Mouse (Mus musculus) midbrain, postnatal 0 days (tissue): ENCODE measurements around the gene Hist2h2ab. TPM values are rescaled to one million over a fixed set of nuclear protein-coding genes. Genes with fewer than 3 reads are reported as not detected.

Source experiments
- ATAC-seq: fragments of 200-750 bp; cut with Nextera tagmentation; 2 replicates; pipeline ENCODE4 v1.8.0; 2017; ENCODE audit warnings: moderate number of reproducible peaks, mild to moderate bottlenecking, moderate TSS enrichment, moderate library complexity; ENCODE audit not compliant: low FRiP score
- DNase-seq: peaks from one replicate; pipeline ENCODE4 v3.0.0-alpha.2; 2015; ENCODE audit warnings: low spot score
- H3K27ac ChIP-seq: fragments of 300-500 bp; sonication (generic); 2 replicates; pipeline ENCODE4 v1.5.1; 2014; ENCODE audit warnings: low read depth, mild to moderate bottlenecking, low read length, mixed read lengths
- H3K27me3 ChIP-seq: fragments of 300-500 bp; sonication (generic); 2 replicates; pipeline ENCODE4 v1.6.1; 2014; ENCODE audit warnings: low read length, control low read depth, mixed read lengths; ENCODE audit not compliant: insufficient read depth
- H3K36me3 ChIP-seq: fragments of 300-500 bp; sonication (generic); 2 replicates; pipeline ENCODE4 v1.6.1; 2014; ENCODE audit warnings: low read length, control low read depth, mixed read lengths; ENCODE audit not compliant: insufficient read depth
- H3K4me1 ChIP-seq: fragments of 300-500 bp; sonication (generic); 2 replicates; pipeline ENCODE4 v1.6.1; 2014; ENCODE audit warnings: mild to moderate bottlenecking, control low read depth, antibody characterized with exemption, low read length, mixed read lengths; ENCODE audit not compliant: insufficient read depth
- H3K4me2 ChIP-seq: fragments of 300-500 bp; sonication (generic); 2 replicates; pipeline ENCODE4 v1.6.1; 2014; ENCODE audit warnings: low read depth, mild to moderate bottlenecking, low read length, mixed read lengths; ENCODE audit not compliant: poor library complexity, severe bottlenecking
- H3K4me3 ChIP-seq: fragments of 300-500 bp; sonication (generic); 2 replicates; pipeline ENCODE4 v1.5.1; 2014; ENCODE audit warnings: low read depth, mild to moderate bottlenecking, low read length, moderate library complexity
- H3K9ac ChIP-seq: fragments of 300-500 bp; sonication (generic); replicated peaks from 2 replicates; pipeline ENCODE4 v1.6.1; 2014; ENCODE audit warnings: mild to moderate bottlenecking, low read length, moderate library complexity, mixed read lengths; ENCODE audit not compliant: poor library complexity, severe bottlenecking
- H3K9me3 ChIP-seq: fragments of 300-500 bp; sonication (generic); 2 replicates; pipeline ENCODE4 v1.6.1; 2016; ENCODE audit warnings: low read length, control low read depth
- CTCF ChIP-seq: IDR thresholded peaks from 2 replicates; pipeline ENCODE4 v1.5.1; 2016; ENCODE audit warnings: antibody characterized with exemption, mild to moderate bottlenecking
- WGBS: fragments of 180-500 bp; shearing (Covaris S2); extraction: QIAGEN DNeasy Blood & Tissue Kit; methylation state at CpG from one replicate; pipeline ENCODE4 v1.1.7; 2014; 5-methylcytosine and 5-hydroxymethylcytosine counted together
- polyA plus RNA-seq: library from polyadenylated mRNA; unstranded; fragments of >200 nt; fragmentation: Nextera tagmentation; extraction: Ambion mirVana; gene quantifications from 2 replicates; pipeline ENCODE4 v1.2.1, GENCODE M21; 2015
- total RNA-seq: library from RNA; depleted of rRNA; stranded (reverse); fragments of >200 nt; gene quantifications from 2 replicates; pipeline ENCODE4 v1.2.3, GENCODE M21; 2014; rRNA removed

The Hist2h2ab gene
- total RNA-seq, result 134 and 144 TPM in 2 replicates
- 1.1 TPM in 1 of 2 replicates, not detected in the other for polyA plus RNA-seq

GRCm38 (mm10) chr3:96219661-96220130, at the start of gene Hist2h2ab, which contains the start of gene Bola1:
Hist2h2ab (plus strand) TSS chr3:96219865.
Bola1 (minus strand) TSS chr3:96219709.
- ATAC-seq (peak; percentile 92), DNase-seq (peak; percentile 94)
- H3K4me2 ChIP-seq, result peak within 1 kb of the TSS; percentile 64
- peak within 1 kb of the TSS; percentile 61 for H3K9ac ChIP-seq
- H3K9me3 ChIP-seq, result no peaks in the 10 kb centered on the region
- H3K27ac ChIP-seq, result peak within 1 kb of the TSS; percentile 91
- no peaks in the 10 kb centered on the region for H3K27me3 ChIP-seq
- H3K36me3 ChIP-seq, result no peaks in the 10 kb centered on the region
- H3K4me1 ChIP-seq, result peaks cover 4% of the 10 kb centered on the region; the same call in 1 of the 2 replicates
- TF ChIP-seq CTCF, result no peak
- 0% methylated on average over 37 of the region's 37 CpGs for WGBS
- H3K4me3 ChIP-seq, result peak within 1 kb of the TSS; percentile 51

- Histone ChIP-seq H3K27ac (no peak overlapping the region), H3K27me3 (no peaks in the 10 kb centered on the region), H3K4me2 (no peak overlapping the region), H3K9ac (no peak overlapping the region), H3K4me3 (no peak overlapping the region), H3K36me3 (peaks cover 5% of the 10 kb centered on the region; the same call in 1 of the 2 replicates), H3K9me3 (no peaks in the 10 kb centered on the region), H3K4me1 (no peaks in the 10 kb centered on the region)
- 96% methylated on average over 4 of the region's 4 CpGs for WGBS
- DNase-seq (no peak), ATAC-seq (no peak)
- TF ChIP-seq CTCF, result no peak
Observed at GRCm38 (mm10) chr3:96170276-96170675, 49.4 kb upstream of the Hist2h2ab start.

- Histone ChIP-seq H3K9ac (no peak overlapping the region), H3K4me1 (no peaks in the 10 kb centered on the region), H3K4me2 (peak overlapping the region; percentile 94), H3K36me3 (peaks cover 5% of the 10 kb centered on the region; the same call in 1 of the 2 replicates), H3K9me3 (no peaks in the 10 kb centered on the region), H3K27ac (peak overlapping the region; percentile 94), H3K27me3 (no peaks in the 10 kb centered on the region), H3K4me3 (peak overlapping the region; percentile 92; the same call in 1 of the 2 replicates)
- TF ChIP-seq CTCF, result no peak
- DNase-seq, result no peak
- no peak for ATAC-seq
- WGBS, result 79% methylated on average over 10 of the region's 10 CpGs
Observed at GRCm38 (mm10) chr3:96170976-96171545, 48.6 kb upstream of the Hist2h2ab start.

GRCm38 (mm10) chr3:96171583-96172196, 48.0 kb upstream of the Hist2h2ab start:
- DNase-seq, result no peak
- Histone ChIP-seq H3K4me3 (peak overlapping the region; percentile 92), H3K27ac (peak overlapping the region; percentile 94), H3K27me3 (no peaks in the 10 kb centered on the region), H3K9ac (peak overlapping the region; percentile 71), H3K36me3 (peaks cover 7% of the 10 kb centered on the region; the same call in 1 of the 2 replicates), H3K4me2 (peak overlapping the region; percentile 94), H3K9me3 (no peaks in the 10 kb centered on the region), H3K4me1 (no peaks in the 10 kb centered on the region)
- ATAC-seq, result peak; percentile 6; the same call in 1 of the 2 replicates
- 21% methylated on average over 18 of the region's 18 CpGs for WGBS
- no peak for TF ChIP-seq CTCF

- peaks cover 7% of the 10 kb centered on the region; the same call in 1 of the 2 replicates for H3K36me3 ChIP-seq
- no peak for TF ChIP-seq CTCF
- peak within 1 kb of the TSS; percentile 92 for H3K4me3 ChIP-seq
- peak; percentile 95 for ATAC-seq
- H3K27me3 ChIP-seq, result no peaks in the 10 kb centered on the region
- peak within 1 kb of the TSS; percentile 94 for H3K27ac ChIP-seq
- no peaks in the 10 kb centered on the region for H3K4me1 ChIP-seq
- peak within 1 kb of the TSS; percentile 71 for H3K9ac ChIP-seq
- peak within 1 kb of the TSS; percentile 94 for H3K4me2 ChIP-seq
- under 1% methylated on average over 58 of the region's 58 CpGs for WGBS
- no peaks in the 10 kb centered on the region for H3K9me3 ChIP-seq
- peak; percentile 96 for DNase-seq
Observed at GRCm38 (mm10) chr3:96172197-96173178, 47.2 kb upstream of the Hist2h2ab start, which contains the start of gene Sf3b4. Sf3b4 (plus strand) TSS chr3:96172332.
